Mouse (Mus musculus): ENCODE measurements at regions not wholly inside any gene's neighbourhood (a gene's known extent, or its start where the extent isn't known, plus 50 kb on each side); places are given as distances from the start of the nearest gene placed in this dataset.

DNA sequence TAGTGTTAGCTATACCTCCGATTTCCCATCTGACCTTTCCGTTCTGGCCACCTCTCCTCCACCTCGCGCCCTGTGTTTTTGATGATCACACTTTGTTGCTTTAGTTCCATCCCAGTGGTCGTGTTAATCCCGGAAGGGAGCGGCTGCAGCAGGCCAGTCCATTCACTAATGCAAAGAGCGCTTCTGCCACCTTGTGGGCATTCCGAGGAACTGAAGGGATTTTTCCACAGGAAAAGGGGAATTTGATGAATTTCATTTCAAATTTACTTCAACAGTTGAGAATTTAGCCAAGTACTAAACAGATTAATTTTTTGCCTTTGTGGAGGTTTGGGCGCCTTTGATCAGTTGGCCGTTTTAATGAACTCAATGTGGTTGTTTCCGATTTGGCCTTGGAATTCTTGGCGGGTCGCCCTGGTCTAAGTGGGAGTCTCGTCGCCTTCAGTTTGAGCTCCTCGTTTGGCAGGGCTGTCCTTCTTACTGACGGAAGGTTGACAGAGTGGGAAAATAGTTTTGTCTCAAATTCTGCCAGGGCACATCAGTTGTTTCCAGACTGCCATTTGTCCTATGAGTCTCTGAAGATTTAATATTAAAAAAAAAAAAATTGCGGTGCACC lies 114.8 kb upstream of the Ddhd1 start:
- TF ChIP-seq CTCF (conservative IDR thresholded peaks at IDR 0.05; ENCODE audit: insufficient read depth, insufficient read length, low read depth, low read length) (peak; percentile 84), POLR2A (IDR thresholded peaks at IDR 0.05; ENCODE audit: low read depth, low read length) (no peak)
- H3K27me3 ChIP-seq (replicated peaks; ENCODE audit: control insufficient read depth, insufficient read depth, low read length), result no peaks in the 10 kb centered on the region
- whole genome bisulfite sequencing, result 8% methylated on average over 19 of the region's 19 CpGs
- no peak overlapping the region for H3K27ac ChIP-seq (ENCODE audit: insufficient read depth, low read depth, low read length)
- H3K4me1 ChIP-seq (ENCODE audit: control insufficient read depth, insufficient read depth, low read length), result peaks cover 3% of the 10 kb centered on the region; the same call in 1 of the 2 replicates
- peak; percentile 70 for DNase-seq
- no peak overlapping the region for H3K4me3 ChIP-seq (ENCODE audit: insufficient read depth, low read depth, low read length)
- no peaks in the 10 kb centered on the region for H3K36me3 ChIP-seq (ENCODE audit: control insufficient read depth, insufficient read depth, low read length)

DNA sequence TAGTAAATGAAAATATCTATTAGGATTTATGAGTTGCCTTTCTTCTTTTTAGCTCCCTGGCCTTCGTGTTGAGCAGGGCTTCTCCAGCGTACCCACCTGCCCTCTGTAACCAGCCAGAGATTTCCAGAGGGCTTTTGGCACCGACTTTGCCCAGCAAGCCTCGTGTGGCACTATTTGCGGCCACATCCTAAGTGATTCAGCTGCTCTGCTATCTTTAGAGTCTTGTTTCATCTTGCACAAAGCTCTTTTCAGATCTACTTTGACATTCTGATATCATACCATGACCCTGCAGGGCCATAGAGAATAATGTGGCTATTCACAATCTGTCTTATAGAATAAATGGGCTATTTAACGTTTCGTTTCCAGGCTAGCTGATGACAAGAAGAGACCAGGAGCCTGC lies 115.4 kb upstream of the Ddhd1 start:
- Histone ChIP-seq H3K4me1 (ENCODE audit: control insufficient read depth, insufficient read depth, low read length) (peaks cover 3% of the 10 kb centered on the region; the same call in 1 of the 2 replicates), H3K27me3 (replicated peaks; ENCODE audit: control insufficient read depth, insufficient read depth, low read length) (no peaks in the 10 kb centered on the region), H3K36me3 (ENCODE audit: control insufficient read depth, insufficient read depth, low read length) (no peaks in the 10 kb centered on the region), H3K4me3 (ENCODE audit: insufficient read depth, low read depth, low read length) (no peak overlapping the region), H3K27ac (ENCODE audit: insufficient read depth, low read depth, low read length) (no peak overlapping the region)
- TF ChIP-seq POLR2A (IDR thresholded peaks at IDR 0.05; ENCODE audit: low read depth, low read length), result no peak
- TF ChIP-seq CTCF (conservative IDR thresholded peaks at IDR 0.05; ENCODE audit: insufficient read depth, insufficient read length, low read depth, low read length), result no peak
- WGBS, result 65% methylated on average over 7 of the region's 7 CpGs
- no peak for DNase-seq

DNA sequence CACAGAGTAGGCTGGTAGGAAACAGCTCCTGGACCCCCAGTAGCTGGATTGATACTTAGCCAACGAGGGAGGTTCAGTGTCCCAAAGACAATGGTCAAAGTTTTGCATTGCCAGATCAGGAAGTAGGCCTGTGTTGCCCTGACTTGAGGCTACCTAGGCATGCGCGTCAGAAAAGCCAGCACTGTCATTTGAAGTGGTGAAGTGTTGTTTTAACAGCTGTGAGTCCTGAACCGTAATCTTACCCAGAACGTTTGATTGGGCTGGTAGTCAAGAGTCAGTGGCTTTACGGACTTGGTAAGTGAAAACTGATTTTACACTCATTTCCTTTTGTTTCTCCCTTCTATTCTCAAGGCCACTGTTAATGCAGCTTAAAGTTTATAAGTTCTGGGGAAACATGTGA lies 123.9 kb upstream of the Ddhd1 start:
- no peak overlapping the region for H3K27ac ChIP-seq (ENCODE audit: insufficient read depth, low read depth, low read length)
- TF ChIP-seq POLR2A (IDR thresholded peaks at IDR 0.05; ENCODE audit: low read depth, low read length) (no peak), CTCF (conservative IDR thresholded peaks at IDR 0.05; ENCODE audit: insufficient read depth, insufficient read length, low read depth, low read length) (no peak)
- 61% methylated on average over 6 of the region's 6 CpGs for WGBS

DNA sequence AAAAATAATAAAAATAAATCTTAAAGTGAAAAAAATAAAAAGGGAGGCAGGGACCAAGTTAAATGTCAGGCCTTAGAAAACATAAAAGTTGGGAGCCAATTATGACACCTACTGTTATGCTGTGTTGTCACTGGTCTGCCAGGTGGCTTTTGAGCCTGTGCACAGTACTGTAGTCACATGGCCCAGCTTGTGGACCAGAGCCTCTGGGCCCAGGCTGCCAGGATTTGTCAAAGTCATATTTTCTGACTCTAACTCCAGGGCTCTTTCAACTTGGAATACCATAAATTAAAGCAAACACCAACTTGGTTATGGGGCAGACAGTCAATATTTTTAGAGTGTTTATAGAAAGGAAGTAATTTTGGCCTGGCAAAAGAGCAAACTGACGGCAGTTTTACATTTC lies 137.0 kb upstream of the Ddhd1 start:
- TF ChIP-seq POLR2A (IDR thresholded peaks at IDR 0.05; ENCODE audit: low read depth, low read length), result no peak
- TF ChIP-seq CTCF (conservative IDR thresholded peaks at IDR 0.05; ENCODE audit: insufficient read depth, insufficient read length, low read depth, low read length), result no peak
- DNase-seq, result no peak
- Histone ChIP-seq H3K36me3 (ENCODE audit: control insufficient read depth, insufficient read depth, low read length) (no peaks in the 10 kb centered on the region), H3K4me1 (ENCODE audit: control insufficient read depth, insufficient read depth, low read length) (no peaks in the 10 kb centered on the region), H3K27me3 (replicated peaks; ENCODE audit: control insufficient read depth, insufficient read depth, low read length) (no peaks in the 10 kb centered on the region), H3K4me3 (ENCODE audit: insufficient read depth, low read depth, low read length) (no peak overlapping the region), H3K27ac (ENCODE audit: insufficient read depth, low read depth, low read length) (no peak overlapping the region)
- whole genome bisulfite sequencing, result 80% methylated on average over 1 of the region's 1 CpGs

More for the DNA sequence above, 123.9 kb upstream of the Ddhd1 start:
- no peaks in the 10 kb centered on the region for H3K36me3 ChIP-seq (ENCODE audit: control insufficient read depth, insufficient read depth, low read length)
- H3K4me3 ChIP-seq (ENCODE audit: insufficient read depth, low read depth, low read length), result no peak overlapping the region
- no peaks in the 10 kb centered on the region for H3K27me3 ChIP-seq (replicated peaks; ENCODE audit: control insufficient read depth, insufficient read depth, low read length)
- H3K4me1 ChIP-seq (ENCODE audit: control insufficient read depth, insufficient read depth, low read length), result no peaks in the 10 kb centered on the region
- no peak for DNase-seq

DNA sequence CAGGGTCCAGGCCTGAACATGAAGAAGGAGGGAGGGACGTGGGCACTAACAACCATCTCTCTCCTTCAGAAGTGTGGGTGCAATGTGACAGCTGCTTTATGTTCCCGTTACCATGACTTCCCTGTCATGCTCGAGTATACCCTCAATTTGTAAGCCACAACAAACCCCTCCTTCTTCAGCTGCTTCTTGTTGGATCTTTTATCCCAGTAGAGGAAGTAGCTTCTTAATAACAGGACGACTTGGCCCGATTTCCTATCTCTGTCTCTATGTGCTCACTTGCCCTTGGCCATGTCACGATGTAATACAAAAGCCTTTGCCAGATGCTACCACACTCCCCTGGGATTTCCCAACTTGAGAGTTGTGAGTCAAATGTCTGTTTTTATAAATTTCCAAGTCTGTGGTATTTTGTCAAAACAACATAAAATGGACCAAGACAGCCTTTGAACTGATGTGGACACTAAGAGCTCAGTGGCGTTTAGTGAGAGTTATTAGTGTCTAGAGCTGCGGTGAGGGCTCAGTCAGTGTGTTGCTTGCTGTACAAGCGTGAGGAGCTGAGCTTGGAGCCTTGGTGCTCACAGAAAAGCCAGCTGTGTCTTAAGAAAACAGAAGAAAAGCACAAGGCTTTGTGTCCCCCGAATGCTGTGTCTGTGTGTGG lies 138.8 kb upstream of the Ddhd1 start:
- H3K4me1 ChIP-seq (ENCODE audit: control insufficient read depth, insufficient read depth, low read length), result no peaks in the 10 kb centered on the region
- no peak overlapping the region for H3K4me3 ChIP-seq (ENCODE audit: insufficient read depth, low read depth, low read length)
- DNase-seq, result peak; percentile 64
- TF ChIP-seq POLR2A (IDR thresholded peaks at IDR 0.05; ENCODE audit: low read depth, low read length), result no peak
- TF ChIP-seq CTCF (conservative IDR thresholded peaks at IDR 0.05; ENCODE audit: insufficient read depth, insufficient read length, low read depth, low read length), result no peak
- WGBS, result 69% methylated on average over 10 of the region's 10 CpGs
- H3K27me3 ChIP-seq (replicated peaks; ENCODE audit: control insufficient read depth, insufficient read depth, low read length), result no peaks in the 10 kb centered on the region
- H3K27ac ChIP-seq (ENCODE audit: insufficient read depth, low read depth, low read length), result no peak overlapping the region
- no peaks in the 10 kb centered on the region for H3K36me3 ChIP-seq (ENCODE audit: control insufficient read depth, insufficient read depth, low read length)

DNA sequence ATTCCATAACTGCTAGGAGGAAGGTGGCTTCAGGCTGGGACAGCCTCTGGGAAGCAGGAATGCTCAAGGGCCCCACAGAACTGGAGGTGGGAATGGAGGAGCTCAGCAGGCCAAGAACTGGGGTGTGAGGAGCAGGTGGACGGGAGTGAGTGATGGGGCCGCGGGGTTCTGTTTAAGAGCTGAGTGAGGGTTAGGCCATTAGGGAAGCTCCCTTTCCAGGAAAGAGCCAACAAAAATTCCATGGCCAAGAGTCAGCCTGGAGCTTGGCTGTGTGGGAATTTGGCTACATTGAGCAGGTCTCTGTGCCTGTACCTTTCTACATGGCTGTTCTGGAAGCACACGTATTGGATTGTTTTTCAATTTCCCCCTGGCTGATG lies 139.4 kb upstream of the Ddhd1 start:
- TF ChIP-seq POLR2A (IDR thresholded peaks at IDR 0.05; ENCODE audit: low read depth, low read length) (no peak), CTCF (conservative IDR thresholded peaks at IDR 0.05; ENCODE audit: insufficient read depth, insufficient read length, low read depth, low read length) (no peak)
- Histone ChIP-seq H3K4me1 (ENCODE audit: control insufficient read depth, insufficient read depth, low read length) (no peaks in the 10 kb centered on the region), H3K27ac (ENCODE audit: insufficient read depth, low read depth, low read length) (no peak overlapping the region), H3K27me3 (replicated peaks; ENCODE audit: control insufficient read depth, insufficient read depth, low read length) (no peaks in the 10 kb centered on the region), H3K36me3 (ENCODE audit: control insufficient read depth, insufficient read depth, low read length) (no peaks in the 10 kb centered on the region), H3K4me3 (ENCODE audit: insufficient read depth, low read depth, low read length) (no peak overlapping the region)
- no peak for DNase-seq
- WGBS, result 82% methylated on average over 4 of the region's 4 CpGs

DNA sequence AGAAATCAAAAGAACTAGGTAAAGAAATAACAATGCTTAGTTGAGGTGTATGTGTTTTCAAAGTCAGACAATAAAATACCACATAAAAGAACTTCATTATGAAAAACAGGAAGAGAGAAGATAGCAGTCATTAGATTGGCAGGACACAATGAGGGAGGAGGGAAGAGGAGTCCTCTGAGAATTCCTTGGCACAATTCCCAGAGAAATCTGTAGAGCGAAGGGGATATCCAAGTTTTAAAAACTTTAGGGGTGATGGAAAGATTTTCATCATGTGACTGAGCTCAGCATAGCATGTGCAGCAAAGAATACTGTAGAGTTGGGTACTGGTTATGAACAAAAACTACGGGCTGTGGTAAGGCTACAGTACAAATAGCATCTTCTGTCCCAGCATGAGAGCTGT lies 141.3 kb upstream of the Ddhd1 start:
- WGBS, result 70% methylated on average over 2 of the region's 2 CpGs
- no peak for DNase-seq
- Histone ChIP-seq H3K27ac (ENCODE audit: insufficient read depth, low read depth, low read length) (no peak overlapping the region), H3K4me3 (ENCODE audit: insufficient read depth, low read depth, low read length) (no peak overlapping the region), H3K4me1 (ENCODE audit: control insufficient read depth, insufficient read depth, low read length) (no peaks in the 10 kb centered on the region), H3K27me3 (replicated peaks; ENCODE audit: control insufficient read depth, insufficient read depth, low read length) (no peaks in the 10 kb centered on the region), H3K36me3 (ENCODE audit: control insufficient read depth, insufficient read depth, low read length) (no peaks in the 10 kb centered on the region)
- TF ChIP-seq POLR2A (IDR thresholded peaks at IDR 0.05; ENCODE audit: low read depth, low read length), result no peak

Measured in kidney, adult 2 months (tissue).